Mouse (Mus musculus) testis, adult 2 months (tissue): ENCODE data around the gene Ninj2.

Experiments
- CTCF ChIP-seq: fragments of 200-500 bp; IDR thresholded peaks from 2 replicates; pipeline ENCODE4 v1.5.1; 2012; ENCODE audit warnings: low read depth, mild to moderate bottlenecking, inconsistent platforms, low read length, moderate library complexity; ENCODE audit not compliant: control insufficient read depth, insufficient read depth, insufficient replicate concordance
- POLR2A ChIP-seq: fragments of 200-500 bp; IDR thresholded peaks from 2 replicates; pipeline ENCODE4 v1.6.1; 2012; ENCODE audit warnings: low read depth, mild to moderate bottlenecking, inconsistent platforms, low read length, moderate library complexity; ENCODE audit not compliant: control insufficient read depth

GRCm38 (mm10) chr6:120175650-120176049, 82.5 kb downstream of the Ninj2 start:
- TF ChIP-seq CTCF: no peak
- TF ChIP-seq POLR2A: no peak
